Mouse (Mus musculus) intestine, embryonic 15.5 days (tissue): ENCODE data around the gene Tbl2. TPM values are rescaled to one million over a fixed set of nuclear protein-coding genes. Genes with fewer than 3 reads are reported as not detected.

Experiments
- ATAC-seq: fragments of 200-750 bp; cut with Nextera tagmentation; 2 replicates; pipeline ENCODE4 v1.8.0; 2017; ENCODE audit warnings: moderate TSS enrichment, moderate library complexity
- H3K27ac ChIP-seq: fragments of 300-500 bp; sonication (generic); 2 replicates; pipeline ENCODE4 v1.5.1; 2015; ENCODE audit warnings: mild to moderate bottlenecking, inconsistent platforms
- H3K27me3 ChIP-seq: fragments of 300-500 bp; sonication (generic); replicated peaks from 2 replicates; pipeline ENCODE4 v1.6.1; 2015; ENCODE audit warnings: inconsistent platforms
- H3K36me3 ChIP-seq: fragments of 300-500 bp; sonication (generic); 2 replicates; pipeline ENCODE4 v1.6.1; 2015; ENCODE audit warnings: inconsistent platforms
- H3K4me1 ChIP-seq: fragments of 300-500 bp; sonication (generic); replicated peaks from 2 replicates; pipeline ENCODE4 v1.6.1; 2015; ENCODE audit warnings: inconsistent platforms
- H3K4me2 ChIP-seq: fragments of 300-500 bp; sonication (generic); replicated peaks from 2 replicates; pipeline ENCODE4 v1.6.1; 2015; ENCODE audit warnings: mild to moderate bottlenecking, inconsistent platforms
- H3K4me3 ChIP-seq: fragments of 300-500 bp; sonication (generic); replicated peaks from 2 replicates; pipeline ENCODE4 v1.5.1; 2015; ENCODE audit warnings: inconsistent platforms
- H3K9ac ChIP-seq: fragments of 300-500 bp; sonication (generic); 2 replicates; pipeline ENCODE4 v1.6.1; 2015; ENCODE audit warnings: inconsistent platforms
- H3K9me3 ChIP-seq: fragments of 300-500 bp; sonication (generic); 2 replicates; pipeline ENCODE4 v1.6.1; 2016; ENCODE audit warnings: inconsistent platforms
- WGBS: fragments of 180-500 bp; shearing (Covaris S2); methylation state at CpG from one replicate; pipeline ENCODE4 v1.1.7; 2015; 5-methylcytosine and 5-hydroxymethylcytosine counted together
- polyA plus RNA-seq: library from polyadenylated mRNA; unstranded; fragments of >200 nt; fragmentation: Nextera tagmentation; extraction: Ambion mirVana; gene quantifications from 2 replicates; pipeline ENCODE4 v1.2.1, GENCODE M21; 2015

The Tbl2 gene
- 26.3 and 28.0 TPM in 2 replicates for polyA plus RNA-seq

GRCm38 (mm10) chr5:135149053-135149819, at the start of gene Tbl2:
Gene Tbl2, plus strand, starts transcription at chr5:135149657.
- peaks cover 5% of the 10 kb centered on the region; the same call in 1 of the 2 replicates for H3K4me1 ChIP-seq
- peak; percentile 99 for ATAC-seq
- peak within 1 kb of the TSS; percentile 91 for H3K27ac ChIP-seq
- peaks cover 4% of the 10 kb centered on the region for H3K36me3 ChIP-seq
- peak within 1 kb of the TSS; percentile 89 for H3K9ac ChIP-seq
- H3K27me3 ChIP-seq = no peaks in the 10 kb centered on the region
- no peaks in the 10 kb centered on the region for H3K9me3 ChIP-seq
- peak within 1 kb of the TSS; percentile 71 for H3K4me2 ChIP-seq
- peak within 1 kb of the TSS; percentile 86 for H3K4me3 ChIP-seq
- WGBS = under 1% methylated on average over 63 of the region's 63 CpGs

DNA sequence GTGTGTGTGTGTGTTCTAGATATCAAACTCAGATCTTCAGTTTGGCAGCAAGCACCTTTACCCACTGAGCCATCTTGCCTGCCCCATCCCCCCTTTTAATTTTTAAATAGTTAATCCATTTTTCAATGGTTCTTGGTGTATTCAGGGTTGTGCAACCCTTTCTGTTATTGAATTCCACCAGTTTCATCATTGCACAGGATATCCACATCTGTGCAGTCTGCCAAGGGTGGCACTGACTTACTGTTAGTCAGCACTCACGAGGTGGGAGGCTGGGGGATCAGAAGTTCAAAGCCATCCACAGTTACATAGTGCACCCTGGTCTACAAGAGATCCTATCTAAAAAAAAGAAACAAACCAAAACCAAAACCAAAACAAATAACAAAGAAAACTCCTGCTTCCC, 48.5 kb upstream of the Tbl2 start:
- Histone ChIP-seq H3K9me3 (no peaks in the 10 kb centered on the region), H3K4me1 (no peaks in the 10 kb centered on the region), H3K27me3 (peaks cover 5% of the 10 kb centered on the region; the same call in 1 of the 2 replicates), H3K4me3 (no peak overlapping the region), H3K27ac (no peak overlapping the region), H3K36me3 (no peaks in the 10 kb centered on the region), H3K4me2 (no peak overlapping the region), H3K9ac (no peak overlapping the region)
- WGBS = 57% methylated on average over 1 of the region's 1 CpGs
- no peak for ATAC-seq

GRCm38 (mm10) chr5:135103999-135104660, 45.3 kb upstream of the Tbl2 start:
- H3K27me3 ChIP-seq = peaks cover 14% of the 10 kb centered on the region
- 64% methylated on average over 11 of the region's 11 CpGs for WGBS
- H3K9me3 ChIP-seq = no peaks in the 10 kb centered on the region
- H3K27ac ChIP-seq = no peak overlapping the region
- H3K4me3 ChIP-seq = no peak overlapping the region
- H3K4me1 ChIP-seq = peaks cover 5% of the 10 kb centered on the region; the same call in 1 of the 2 replicates
- no peak for ATAC-seq
- no peak overlapping the region for H3K4me2 ChIP-seq
- no peaks in the 10 kb centered on the region for H3K36me3 ChIP-seq
- H3K9ac ChIP-seq = no peak overlapping the region

- Histone ChIP-seq H3K4me2 (peak overlapping the region; percentile 92), H3K4me1 (peaks cover 5% of the 10 kb centered on the region; the same call in 1 of the 2 replicates), H3K36me3 (no peaks in the 10 kb centered on the region), H3K27ac (0 out of 2 replicates have a peak overlapping the region, but pooled peaks have one; percentile 9), H3K4me3 (peak overlapping the region; percentile 55), H3K27me3 (peaks cover 14% of the 10 kb centered on the region), H3K9ac (peak overlapping the region; percentile 46), H3K9me3 (no peaks in the 10 kb centered on the region)
- under 1% methylated on average over 48 of the region's 48 CpGs for WGBS
- peak; percentile 89 for ATAC-seq
Observed at GRCm38 (mm10) chr5:135106758-135107256, 42.6 kb upstream of the Tbl2 start.

- WGBS = 9% methylated on average over 40 of the region's 40 CpGs
Observed at GRCm38 (mm10) chr5:135107521-135108501, 41.6 kb upstream of the Tbl2 start.

DNA sequence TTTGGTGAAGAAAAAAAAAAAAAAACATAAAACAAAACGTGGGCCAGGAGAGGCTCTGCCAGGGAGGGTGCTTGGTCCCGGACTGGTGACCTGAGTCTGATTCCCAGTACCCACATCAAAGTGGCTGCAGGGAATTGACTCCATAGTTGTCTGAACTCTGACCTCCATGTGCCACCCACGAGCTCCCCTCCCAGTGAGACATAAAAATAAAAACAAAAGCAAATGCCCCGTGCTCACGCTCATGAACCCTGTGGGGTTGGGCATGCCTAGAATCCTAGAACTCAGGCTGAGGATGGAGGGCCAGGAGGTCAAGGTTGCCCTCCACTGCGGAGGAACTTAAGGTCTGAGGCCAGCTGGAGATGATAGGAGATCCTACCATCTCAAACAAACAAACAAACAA, 40.4 kb upstream of the Tbl2 start:
- Histone ChIP-seq H3K4me1 (peaks cover 5% of the 10 kb centered on the region; the same call in 1 of the 2 replicates), H3K9me3 (no peaks in the 10 kb centered on the region), H3K9ac (no peak overlapping the region), H3K4me2 (no peak overlapping the region), H3K27me3 (peaks cover 14% of the 10 kb centered on the region), H3K36me3 (no peaks in the 10 kb centered on the region), H3K27ac (no peak overlapping the region), H3K4me3 (no peak overlapping the region)
- ATAC-seq = no peak
- WGBS = 66% methylated on average over 6 of the region's 6 CpGs

More at GRCm38 (mm10) chr5:135107521-135108501, 41.6 kb upstream of the Tbl2 start:
- H3K36me3 ChIP-seq = no peaks in the 10 kb centered on the region
- peak; percentile 80 for ATAC-seq
- H3K4me1 ChIP-seq = peaks cover 5% of the 10 kb centered on the region; the same call in 1 of the 2 replicates
- no peaks in the 10 kb centered on the region for H3K9me3 ChIP-seq
- H3K27me3 ChIP-seq = peaks cover 14% of the 10 kb centered on the region
- H3K27ac ChIP-seq = no peak overlapping the region
- 0 out of 2 replicates have a peak overlapping the region, but pooled peaks have one; percentile 46 for H3K9ac ChIP-seq
- H3K4me2 ChIP-seq = peak overlapping the region; percentile 92
- peak overlapping the region; percentile 55 for H3K4me3 ChIP-seq

- Histone ChIP-seq H3K4me3 (no peak overlapping the region), H3K4me2 (no peak overlapping the region), H3K27ac (no peak overlapping the region), H3K9me3 (no peaks in the 10 kb centered on the region), H3K4me1 (peaks cover 5% of the 10 kb centered on the region; the same call in 1 of the 2 replicates), H3K36me3 (no peaks in the 10 kb centered on the region), H3K9ac (no peak overlapping the region), H3K27me3 (peaks cover 14% of the 10 kb centered on the region)
- WGBS = 77% methylated on average over 3 of the region's 3 CpGs
- ATAC-seq = no peak
Observed at GRCm38 (mm10) chr5:135109426-135109825, 40.0 kb upstream of the Tbl2 start.

DNA sequence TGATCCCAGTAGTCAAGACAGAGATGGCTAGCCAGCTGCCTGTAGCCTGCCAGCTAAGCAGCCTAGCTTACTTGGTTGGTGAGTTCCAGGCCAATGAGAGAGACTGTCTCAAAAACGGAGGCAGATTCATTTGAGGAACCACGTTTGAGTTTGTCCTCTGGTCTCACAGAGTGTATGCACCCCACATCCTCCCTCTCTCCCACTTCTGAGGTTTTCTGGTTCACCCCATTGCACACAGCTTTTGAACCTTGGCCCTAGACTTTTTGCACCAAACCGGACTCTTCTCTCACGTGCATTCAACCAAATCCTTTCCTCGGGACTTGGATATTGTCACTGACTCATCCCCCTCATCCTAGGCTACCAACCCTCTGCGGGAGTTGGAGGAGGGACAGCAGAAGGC, 39.5 kb upstream of the Tbl2 start:
- Histone ChIP-seq H3K9me3 (no peaks in the 10 kb centered on the region), H3K27ac (no peak overlapping the region), H3K4me3 (no peak overlapping the region), H3K4me2 (no peak overlapping the region), H3K27me3 (peaks cover 14% of the 10 kb centered on the region), H3K36me3 (no peaks in the 10 kb centered on the region), H3K4me1 (peaks cover 5% of the 10 kb centered on the region; the same call in 1 of the 2 replicates), H3K9ac (no peak overlapping the region)
- ATAC-seq = no peak
- WGBS = 74% methylated on average over 6 of the region's 6 CpGs

GRCm38 (mm10) chr5:135113782-135114181, 35.7 kb upstream of the Tbl2 start:
- no peaks in the 10 kb centered on the region; the same call in 1 of the 2 replicates for H3K27me3 ChIP-seq
- H3K27ac ChIP-seq = no peak overlapping the region
- 89% methylated on average over 12 of the region's 12 CpGs for WGBS
- 0 out of 2 replicates have a peak, but pooled peaks cover 3% of the 10 kb centered on the region for H3K4me1 ChIP-seq
- H3K9me3 ChIP-seq = no peaks in the 10 kb centered on the region
- no peak for ATAC-seq
- no peak overlapping the region for H3K9ac ChIP-seq
- H3K4me3 ChIP-seq = no peak overlapping the region
- no peaks in the 10 kb centered on the region for H3K36me3 ChIP-seq
- H3K4me2 ChIP-seq = no peak overlapping the region

GRCm38 (mm10) chr5:135115241-135115640, 34.2 kb upstream of the Tbl2 start:
- H3K9me3 ChIP-seq = no peaks in the 10 kb centered on the region
- no peak overlapping the region for H3K27ac ChIP-seq
- no peak overlapping the region for H3K4me3 ChIP-seq
- no peak for ATAC-seq
- 0 out of 2 replicates have a peak, but pooled peaks cover 3% of the 10 kb centered on the region for H3K4me1 ChIP-seq
- no peak overlapping the region for H3K9ac ChIP-seq
- no peak overlapping the region for H3K4me2 ChIP-seq
- H3K36me3 ChIP-seq = no peaks in the 10 kb centered on the region
- WGBS = 73% methylated on average over 8 of the region's 8 CpGs
- H3K27me3 ChIP-seq = no peaks in the 10 kb centered on the region

DNA sequence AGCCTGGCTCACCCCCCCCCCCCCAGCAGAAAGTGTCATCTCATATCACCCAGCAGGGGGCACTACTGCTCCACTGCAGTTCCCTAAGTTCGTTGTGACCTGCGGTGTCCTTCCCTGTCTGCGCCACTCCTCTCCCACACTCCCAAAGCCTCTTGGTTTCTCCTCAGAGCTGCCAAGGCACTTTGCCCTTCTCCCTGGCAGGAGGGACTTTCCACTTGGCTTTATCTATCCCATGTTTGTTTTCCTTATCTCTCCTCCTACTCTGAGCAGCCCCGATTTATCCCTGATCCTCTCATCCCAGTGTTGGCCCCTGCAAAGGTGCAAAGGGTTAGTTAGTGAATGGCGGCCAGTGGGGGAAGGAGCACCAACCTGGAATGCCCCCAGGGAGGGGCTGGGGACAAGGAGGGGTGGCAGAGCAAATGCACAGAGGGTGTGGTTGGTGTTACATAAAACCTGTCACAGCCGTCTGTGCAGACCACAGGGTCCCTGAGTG, 30.8 kb upstream of the Tbl2 start:
- ATAC-seq = peak; percentile 95
- no peak overlapping the region; the same call in 1 of the 2 replicates for H3K27ac ChIP-seq
- H3K9ac ChIP-seq = no peak overlapping the region
- no peaks in the 10 kb centered on the region for H3K36me3 ChIP-seq
- H3K4me2 ChIP-seq = no peak overlapping the region
- H3K4me3 ChIP-seq = no peak overlapping the region
- 0 out of 2 replicates have a peak, but pooled peaks cover 3% of the 10 kb centered on the region for H3K4me1 ChIP-seq
- no peaks in the 10 kb centered on the region for H3K9me3 ChIP-seq
- peaks cover 11% of the 10 kb centered on the region for H3K27me3 ChIP-seq
- WGBS = 13% methylated on average over 6 of the region's 6 CpGs
